Comparison of ENCODE assay signal across 11 mouse cellular contexts in genomic region chr10:70204505-70205399, GRCm38 (mm10). TPM values are rescaled to one million over a fixed set of nuclear protein-coding genes. Genes with fewer than 3 reads are reported as not detected.
A peak's percentile ranks its signal among the peaks of the same experiment; 100 is the strongest.
DNase-seq lines count a peak whose midpoint lies in the region; ATAC-seq and TF ChIP-seq lines count a peak whose summit lies in the region.
"Had no signal": no experiment of that assay in that cellular context is flagged by ENCODE, and none has a peak within 500 bp of the region (broad histone marks: within the 10 kb centered on the region; RNA-seq: fewer than 3 reads in every experiment).

Mrln (plus strand) TSS chr10:70204664.

- 0 out of 2 replicates have a peak within 1 kb of the TSS, but pooled peaks have one; percentile 17 for H3K4me2 ChIP-seq in embryonic facial prominence, embryonic 15.5 days (replicated peaks)
- H3K4me2 ChIP-seq in limb, embryonic 11.5 days (ENCODE audit: low read depth, severe bottlenecking) = no peak within 1 kb of the TSS
- no peak within 1 kb of the TSS for H3K4me2 ChIP-seq in forebrain, postnatal 0 days (ENCODE audit: low read depth)

- no peaks in the 10 kb centered on the region for H3K9me3 ChIP-seq in embryonic facial prominence, embryonic 15.5 days (replicated peaks)
- H3K9me3 ChIP-seq in limb, embryonic 11.5 days (ENCODE audit: control insufficient read depth, low read length) = no peaks in the 10 kb centered on the region
- H3K9me3 ChIP-seq in forebrain, postnatal 0 days (ENCODE audit: low read length) = no peaks in the 10 kb centered on the region

- WGBS in embryonic facial prominence, embryonic 15.5 days = 42% methylated on average over 17 of the region's 17 CpGs
- WGBS in limb, embryonic 11.5 days = 37% methylated on average over 17 of the region's 17 CpGs
- WGBS in forebrain, postnatal 0 days = 37% methylated on average over 17 of the region's 17 CpGs

- 0 out of 2 replicates have a peak, but pooled peaks cover 7% of the 10 kb centered on the region for H3K4me1 ChIP-seq in embryonic facial prominence, embryonic 15.5 days
- 0 out of 2 replicates have a peak, but pooled peaks cover 7% of the 10 kb centered on the region for H3K4me1 ChIP-seq in limb, embryonic 11.5 days (ENCODE audit: control insufficient read depth, insufficient read depth, low read length)
- no peaks in the 10 kb centered on the region for H3K4me1 ChIP-seq in forebrain, postnatal 0 days (ENCODE audit: insufficient read depth)

- peak within 1 kb of the TSS; percentile 71 for H3K27ac ChIP-seq in embryonic facial prominence, embryonic 15.5 days (replicated peaks)
- H3K27ac ChIP-seq in limb, embryonic 11.5 days (replicated peaks; ENCODE audit: low read depth, low read length) = 0 out of 2 replicates have a peak within 1 kb of the TSS, but pooled peaks have one; percentile 21
- no peak within 1 kb of the TSS for H3K27ac ChIP-seq in forebrain, postnatal 0 days (ENCODE audit: low read depth, low read length)

- no peak within 1 kb of the TSS for H3K9ac ChIP-seq in embryonic facial prominence, embryonic 15.5 days
- no peak within 1 kb of the TSS for H3K9ac ChIP-seq in limb, embryonic 11.5 days (ENCODE audit: low read length)
- H3K9ac ChIP-seq in forebrain, postnatal 0 days = no peak within 1 kb of the TSS

- 0 out of 2 replicates have a peak within 1 kb of the TSS, but pooled peaks have one; percentile 4 for H3K4me3 ChIP-seq in embryonic facial prominence, embryonic 15.5 days (replicated peaks)
- H3K4me3 ChIP-seq in limb, embryonic 11.5 days (ENCODE audit: low read depth, low read length) = no peak within 1 kb of the TSS
- no peak within 1 kb of the TSS for H3K4me3 ChIP-seq in forebrain, postnatal 0 days (ENCODE audit: low read depth, low read length)

- no peak for TF ChIP-seq CTCF in forebrain, postnatal 0 days (IDR thresholded peaks at IDR 0.05; ENCODE audit: low read depth)

- no peaks in the 10 kb centered on the region for H3K27me3 ChIP-seq in embryonic facial prominence, embryonic 15.5 days
- no peaks in the 10 kb centered on the region for H3K27me3 ChIP-seq in limb, embryonic 11.5 days (ENCODE audit: control insufficient read depth, insufficient read depth, low read length)
- no peaks in the 10 kb centered on the region for H3K27me3 ChIP-seq in forebrain, postnatal 0 days (ENCODE audit: insufficient read depth, low read length)

- DNase-seq in kidney, adult 18-20 months = peak; percentile 53
- DNase-seq in kidney, postnatal 4 days = no peak
- DNase-seq in adrenal gland, postnatal 36 days = peak; percentile 59 to 65
- DNase-seq in limb, embryonic 11.5 days (ENCODE audit: low spot score) = peak; percentile 41
- no peak for DNase-seq in forebrain, postnatal 0 days
- DNase-seq in spleen, adult 18-20 months = no peak
- DNase-seq: lung, postnatal 10 days; thymus, adult 2 months had no signal

- H3K36me3 ChIP-seq in embryonic facial prominence, embryonic 15.5 days = no peaks in the 10 kb centered on the region
- no peaks in the 10 kb centered on the region for H3K36me3 ChIP-seq in limb, embryonic 11.5 days (ENCODE audit: control insufficient read depth, insufficient read depth, low read length)
- no peaks in the 10 kb centered on the region for H3K36me3 ChIP-seq in forebrain, postnatal 0 days (ENCODE audit: insufficient read depth)
- H3K36me3 ChIP-seq: G1E had no signal

- peak; percentile 16; the same call in 1 of the 2 replicates for ATAC-seq in embryonic facial prominence, embryonic 15.5 days (ENCODE audit: insufficient number of reproducible peaks, low FRiP score, low TSS enrichment, low read depth)
- ATAC-seq in limb, embryonic 11.5 days (ENCODE audit: insufficient number of reproducible peaks, low FRiP score, low TSS enrichment, low read depth) = no peak; the same call in 1 of the 2 replicates
- no peak for ATAC-seq in monocyte, adult 5-6 weeks (replicated peaks; ENCODE audit: insufficient number of reproducible peaks, low FRiP score, low TSS enrichment, poor library complexity, severe bottlenecking)
- ATAC-seq in forebrain, postnatal 0 days = no peak

RNA-seq across cellular contexts. Expression of gene Mrln, which starts in this region (rescaled TPM):
- not detected for total RNA-seq in adrenal gland, postnatal 36 days (2021)
- polyA plus RNA-seq in embryonic facial prominence, embryonic 15.5 days (2015; fragmentation: Nextera tagmentation; extraction: Ambion mirVana) = 23.9 and 30.1 TPM in 2 replicates
- polyA plus RNA-seq in limb, embryonic 11.5 days (2014; fragmentation: Nextera tagmentation; extraction: Ambion mirVana) = 9.9 and 10.4 TPM in 2 replicates
- not detected in 3 replicates for total RNA-seq in monocyte, adult 5-6 weeks (2017)
- 1.00 and 5.1 TPM in 2 replicates for total RNA-seq in forebrain, postnatal 0 days (2014; rRNA removed)
- polyA plus RNA-seq in forebrain, postnatal 0 days (2015; fragmentation: Nextera tagmentation; extraction: Ambion mirVana) = 1.1 and 2.7 TPM in 2 replicates
- polyA plus RNA-seq: G1E had no signal

Comparison
In these comparisons a context has a peak if more than half of its experiments do, and no peak if none do; other contexts are left out.
1. DNase-seq: peak in kidney, adult 18-20 months (single experiment) and limb, embryonic 11.5 days (single experiment); none in kidney, postnatal 4 days (0 of 2), forebrain, postnatal 0 days (single experiment) and spleen, adult 18-20 months (0 of 2).
2. Peak in DNase-seq in adrenal gland, postnatal 36 days; RNA of the gene not detected or under 1 TPM.